Comparison of ENCODE assay signal across 12 mouse cellular contexts in genomic region chr13:57142851-57143250, GRCm38 (mm10).
DNase-seq lines count a peak whose midpoint lies in the region; ATAC-seq and TF ChIP-seq lines count a peak whose summit lies in the region.
"Had no signal": no experiment of that assay in that cellular context is flagged by ENCODE, and none has a peak within 500 bp of the region (broad histone marks: within the 10 kb centered on the region; RNA-seq: fewer than 3 reads in every experiment).

No protein-coding gene starts in this region.

- H3K9me3 ChIP-seq in midbrain, postnatal 0 days (ENCODE audit: low read length), result no peaks in the 10 kb centered on the region
- no peaks in the 10 kb centered on the region for H3K9me3 ChIP-seq in midbrain, embryonic 13.5 days

- no peak overlapping the region for H3K4me3 ChIP-seq in midbrain, postnatal 0 days (ENCODE audit: low read depth, low read length)
- H3K4me3 ChIP-seq in midbrain, embryonic 13.5 days (replicated peaks), result no peak overlapping the region
- H3K4me3 ChIP-seq: heart, adult 2 months; left cerebral cortex, adult 2 months had no signal

- H3K4me1 ChIP-seq in midbrain, postnatal 0 days (ENCODE audit: insufficient read depth, low read length), result peaks cover 5% of the 10 kb centered on the region; the same call in 1 of the 2 replicates
- H3K4me1 ChIP-seq in midbrain, embryonic 13.5 days (replicated peaks), result peaks cover 36% of the 10 kb centered on the region

- H3K27me3 ChIP-seq in midbrain, postnatal 0 days (ENCODE audit: insufficient read depth, low read length), result no peaks in the 10 kb centered on the region
- H3K27me3 ChIP-seq in midbrain, embryonic 13.5 days, result no peaks in the 10 kb centered on the region; the same call in 1 of the 2 replicates

- intact Hi-C loops in gastrocnemius, postnatal 14 days (cut with DNase I; ENCODE audit: low total_unique reads), result no loop called here

- no peak overlapping the region for H3K9ac ChIP-seq in midbrain, postnatal 0 days (replicated peaks; ENCODE audit: low read length, poor library complexity, severe bottlenecking)
- H3K9ac ChIP-seq in midbrain, embryonic 13.5 days (replicated peaks), result no peak overlapping the region

- H3K36me3 ChIP-seq in midbrain, postnatal 0 days (ENCODE audit: insufficient read depth, low read length), result no peaks in the 10 kb centered on the region
- H3K36me3 ChIP-seq in midbrain, embryonic 13.5 days, result no peaks in the 10 kb centered on the region

- TF ChIP-seq CTCF in midbrain, postnatal 0 days (IDR thresholded peaks at IDR 0.05), result no peak

- no peak overlapping the region for H3K27ac ChIP-seq in midbrain, postnatal 0 days (ENCODE audit: low read depth, low read length)
- no peak overlapping the region for H3K27ac ChIP-seq in midbrain, embryonic 13.5 days
- H3K27ac ChIP-seq: heart, adult 2 months; left cerebral cortex, adult 2 months had no signal

- peak; percentile 10 for DNase-seq in gastrocnemius, postnatal 10 days
- DNase-seq in gastrocnemius, postnatal 14 days, result no peak
- peak; percentile 32 for DNase-seq in midbrain, postnatal 0 days (ENCODE audit: low spot score)
- DNase-seq in cerebellum, adult 8-10 months, result peak; percentile 7
- peak; percentile 3 for DNase-seq in skeletal muscle tissue, adult 2 months (ENCODE audit: low read depth, low spot score)
- no peak for DNase-seq in urinary bladder, adult 2 months (ENCODE audit: low spot score)
- DNase-seq in B cell, adult 2 months, result no peak
- DNase-seq: heart, adult 2 months; thymus, adult 2 months had no signal

- no peak overlapping the region for H3K4me2 ChIP-seq in midbrain, postnatal 0 days (ENCODE audit: low read depth, low read length, poor library complexity, severe bottlenecking)
- no peak overlapping the region for H3K4me2 ChIP-seq in midbrain, embryonic 13.5 days (replicated peaks)
- H3K4me2 ChIP-seq: liver, embryonic 11.5 days had no signal

- ATAC-seq in midbrain, postnatal 0 days (ENCODE audit: low FRiP score), result no peak
- no peak for ATAC-seq in midbrain, embryonic 13.5 days

- 49% methylated on average over 5 of the region's 5 CpGs for WGBS in midbrain, postnatal 0 days
- 57% methylated on average over 5 of the region's 5 CpGs for WGBS in midbrain, embryonic 13.5 days

Comparison
In these comparisons a context has a peak if more than half of its experiments do, and no peak if none do; other contexts are left out.
1. DNase-seq: peak in gastrocnemius, postnatal 10 days (single experiment), midbrain, postnatal 0 days (single experiment), cerebellum, adult 8-10 months (single experiment) and skeletal muscle tissue, adult 2 months (single experiment); none in gastrocnemius, postnatal 14 days (single experiment), urinary bladder, adult 2 months (single experiment) and B cell, adult 2 months (0 of 2).